Mouse (Mus musculus) bone marrow, adult 2 months (tissue): ENCODE results near the gene Aff2.

ENCODE experiments used
- CTCF ChIP-seq: fragments of 200-500 bp; IDR thresholded peaks from 2 replicates; pipeline ENCODE4 v1.5.1; 2011; ENCODE audit warnings: low read length, control low read depth; ENCODE audit not compliant: control insufficient read depth, insufficient read depth
- POLR2A ChIP-seq: fragments of 200-500 bp; IDR thresholded peaks from 2 replicates; pipeline ENCODE4 v1.6.1; 2011; ENCODE audit warnings: low read depth, mild to moderate bottlenecking, control low read depth, low read length, borderline replicate concordance; ENCODE audit not compliant: control insufficient read depth

GRCm38 (mm10) chrX:69337296-69337695, 22.8 kb upstream of the Aff2 start:
- TF ChIP-seq CTCF (no peak), POLR2A (no peak)
